Comparison of ENCODE assay signal across 9 mouse cellular contexts in the genomic region with DNA sequence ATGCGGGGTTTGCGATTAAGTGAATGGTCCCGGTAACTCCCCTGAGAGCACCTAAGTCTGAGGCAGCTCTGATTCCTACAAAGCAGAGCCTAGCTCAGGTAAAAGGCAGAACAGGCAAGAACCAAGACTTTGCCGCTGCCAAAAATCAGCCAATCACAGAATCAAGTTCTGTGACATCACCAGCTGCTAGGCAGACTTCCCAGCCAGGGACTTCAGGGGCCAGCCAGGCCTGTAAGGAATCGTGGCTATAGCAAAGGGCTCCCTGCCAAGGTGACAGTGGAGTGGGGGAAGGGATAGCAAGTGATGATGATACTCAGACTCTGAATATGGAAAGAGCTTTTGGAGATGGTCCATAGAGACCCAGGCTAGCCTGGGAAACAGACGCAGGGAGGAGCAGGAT. TPM values are rescaled to one million over a fixed set of nuclear protein-coding genes. Genes with fewer than 3 reads are reported as not detected.
A peak's percentile ranks its signal among the peaks of the same experiment; 100 is the strongest.
DNase-seq lines count a peak whose midpoint lies in the region; ATAC-seq lines count a peak whose summit lies in the region.
"Had no signal": no experiment of that assay in that cellular context is flagged by ENCODE, and none has a peak within 500 bp of the region (broad histone marks: within the 10 kb centered on the region; RNA-seq: fewer than 3 reads in every experiment).

No protein-coding gene starts in this region.

- peak overlapping the region; percentile 44 for H3K4me2 ChIP-seq in hindbrain, embryonic 13.5 days
- peak overlapping the region; percentile 46 for H3K4me2 ChIP-seq in lung, embryonic 15.5 days

- H3K9ac ChIP-seq in hindbrain, embryonic 13.5 days, result no peak overlapping the region
- H3K9ac ChIP-seq in lung, embryonic 15.5 days, result no peak overlapping the region

- DNase-seq in MN1 (ENCODE audit: low spot score), result peak; percentile 89
- peak; percentile 95 to 96 for DNase-seq in cerebellum, postnatal 10 days
- peak; percentile 93 for DNase-seq in frontal cortex, postnatal 36 days (ENCODE audit: low spot score in 2 of 2)
- DNase-seq in layer of hippocampus, postnatal 10 days (ENCODE audit: low spot score in 2 of 2), result peak; percentile 94
- peak; percentile 68 for DNase-seq in ovary, adult 18-20 months (ENCODE audit: low spot score)
- DNase-seq in thymus, adult 18-20 months, result peak; percentile 47 to 63

- no peaks in the 10 kb centered on the region for H3K9me3 ChIP-seq in hindbrain, embryonic 13.5 days
- H3K9me3 ChIP-seq in lung, embryonic 15.5 days, result no peaks in the 10 kb centered on the region

- no peaks in the 10 kb centered on the region for H3K36me3 ChIP-seq in hindbrain, embryonic 13.5 days
- H3K36me3 ChIP-seq in lung, embryonic 15.5 days, result peaks cover 19% of the 10 kb centered on the region

- H3K27ac ChIP-seq in hindbrain, embryonic 13.5 days, result no peak overlapping the region
- no peak overlapping the region for H3K27ac ChIP-seq in lung, embryonic 15.5 days

- 14% methylated on average over 6 of the region's 6 CpGs for WGBS in hindbrain, embryonic 13.5 days
- WGBS in lung, embryonic 15.5 days, result 11% methylated on average over 6 of the region's 6 CpGs

- ATAC-seq in hindbrain, embryonic 13.5 days (ENCODE audit: low FRiP score), result peak; percentile 64
- peak; percentile 39; the same call in 1 of the 2 replicates for ATAC-seq in lung, embryonic 15.5 days (ENCODE audit: borderline replicate concordance, extremely low read depth, low FRiP score, low TSS enrichment)

- H3K27me3 ChIP-seq in hindbrain, embryonic 13.5 days, result peaks cover 59% of the 10 kb centered on the region
- peaks cover 31% of the 10 kb centered on the region for H3K27me3 ChIP-seq in lung, embryonic 15.5 days

- peaks cover 31% of the 10 kb centered on the region for H3K4me1 ChIP-seq in hindbrain, embryonic 13.5 days (replicated peaks)
- peaks cover 48% of the 10 kb centered on the region for H3K4me1 ChIP-seq in lung, embryonic 15.5 days

- 0 out of 2 replicates have a peak overlapping the region, but pooled peaks have one; percentile 19 for H3K4me3 ChIP-seq in hindbrain, embryonic 13.5 days
- peak overlapping the region; percentile 17 for H3K4me3 ChIP-seq in lung, embryonic 15.5 days
- H3K4me3 ChIP-seq: erythroblast, embryonic 14.5 days had no signal

RNA-seq across cellular contexts. Expression of gene Tpm2, which starts 3.6 kb away (rescaled TPM):
- 18.8 and 20.9 TPM in 2 replicates for polyA plus RNA-seq in hindbrain, embryonic 13.5 days (2015; fragmentation: Nextera tagmentation; extraction: Ambion mirVana)
- 1 to 10 TPM; 5.0 to 7.4 TPM for total RNA-seq in layer of hippocampus, postnatal 10 days (2021)
- polyA plus RNA-seq in lung, embryonic 15.5 days (2015; fragmentation: Nextera tagmentation; extraction: Ambion mirVana), result 198 and 216 TPM in 2 replicates
- polyA plus RNA-seq: erythroblast, embryonic 14.5 days had no signal

RNA-seq across cellular contexts. Expression of gene Car9, which starts 13.2 kb away (rescaled TPM):
- polyA plus RNA-seq in hindbrain, embryonic 13.5 days (2015; fragmentation: Nextera tagmentation; extraction: Ambion mirVana), result 0.19 and 0.25 TPM in 2 replicates
- total RNA-seq in layer of hippocampus, postnatal 10 days (2021), result 1 to 10 TPM in 1 of 2 experiments, under 1 TPM in 1; 0.54 to 1.7 TPM
- polyA plus RNA-seq in lung, embryonic 15.5 days (2015; fragmentation: Nextera tagmentation; extraction: Ambion mirVana), result 4.7 and 6.1 TPM in 2 replicates
- polyA plus RNA-seq: erythroblast, embryonic 14.5 days had no signal

RNA-seq across cellular contexts. Expression of gene Arhgef39, which starts 20.5 kb away (rescaled TPM):
- 8.4 and 8.9 TPM in 2 replicates for polyA plus RNA-seq in hindbrain, embryonic 13.5 days (2015; fragmentation: Nextera tagmentation; extraction: Ambion mirVana)
- total RNA-seq in layer of hippocampus, postnatal 10 days (2021), result 1 to 10 TPM; 1.2 to 1.8 TPM
- polyA plus RNA-seq in lung, embryonic 15.5 days (2015; fragmentation: Nextera tagmentation; extraction: Ambion mirVana), result 48.8 and 54.0 TPM in 2 replicates

RNA-seq across cellular contexts. Expression of gene Ccdc107, which starts 27.3 kb away (rescaled TPM):
- polyA plus RNA-seq in hindbrain, embryonic 13.5 days (2015; fragmentation: Nextera tagmentation; extraction: Ambion mirVana), result 65.1 and 69.0 TPM in 2 replicates
- 10 to 100 TPM; 30.2 to 35.7 TPM for total RNA-seq in layer of hippocampus, postnatal 10 days (2021)
- polyA plus RNA-seq in lung, embryonic 15.5 days (2015; fragmentation: Nextera tagmentation; extraction: Ambion mirVana), result 67.4 and 70.1 TPM in 2 replicates

RNA-seq across cellular contexts. Expression of gene Sit1, which starts 36.4 kb away (rescaled TPM):
- not detected in 2 replicates for polyA plus RNA-seq in hindbrain, embryonic 13.5 days (2015; fragmentation: Nextera tagmentation; extraction: Ambion mirVana)
- not detected for total RNA-seq in layer of hippocampus, postnatal 10 days (2021)
- polyA plus RNA-seq in lung, embryonic 15.5 days (2015; fragmentation: Nextera tagmentation; extraction: Ambion mirVana), result 0.14 and 1.2 TPM in 2 replicates
- polyA plus RNA-seq: erythroblast, embryonic 14.5 days had no signal
